Mouse (Mus musculus): ENCODE results near the gene Pate3. TPM values are rescaled to one million over a fixed set of nuclear protein-coding genes. Genes with fewer than 3 reads are reported as not detected.

The Pate3 gene
- total RNA-seq (2023): not detected

DNA sequence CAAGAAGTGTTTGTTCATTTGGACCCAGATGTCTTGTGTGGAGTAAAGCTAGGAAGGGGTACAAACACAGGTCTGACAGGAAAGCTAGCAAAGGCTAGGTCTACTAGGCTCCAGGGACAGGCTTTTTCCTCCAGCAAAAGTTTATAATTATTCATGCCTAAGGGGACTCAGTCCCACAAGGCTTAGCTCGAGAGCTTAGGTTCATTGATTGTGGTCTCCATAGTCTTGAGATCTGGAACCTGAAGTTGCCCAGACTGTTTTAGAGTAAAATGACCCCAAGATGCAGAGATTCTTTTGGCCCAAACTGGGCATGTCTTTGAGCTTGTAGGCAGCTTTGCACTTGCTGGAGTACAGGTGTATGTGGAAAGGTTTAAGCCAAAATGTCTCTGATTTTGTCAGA is at the start of gene Pate3:
TSS of gene Pate3 (minus strand) at position 101 of the 400 bp plus-strand sequence.

DNA sequence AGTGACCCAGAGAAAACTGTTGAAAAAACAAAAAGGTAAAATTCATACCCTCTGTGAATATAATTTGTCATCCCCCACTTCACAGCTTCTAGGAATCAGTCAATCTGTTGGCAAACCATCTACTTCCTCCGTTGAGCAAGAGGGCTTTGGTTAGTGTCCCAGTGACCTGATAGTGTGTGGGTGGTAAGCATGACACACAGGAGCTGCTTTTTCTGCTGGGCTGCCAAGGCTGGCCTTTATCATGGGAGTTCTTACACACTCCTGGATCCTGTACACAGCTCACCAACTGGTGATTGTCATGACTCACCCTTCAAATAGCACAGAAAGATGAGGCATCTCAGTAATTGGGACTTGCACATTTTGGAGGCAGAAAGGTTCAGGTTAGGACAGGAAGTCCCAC is 39.0 kb upstream of the Pate3 start, which contains the start of gene Pate1:
TSS of gene Pate1 (minus strand) at position 378 of the 400 bp plus-strand sequence.

DNA sequence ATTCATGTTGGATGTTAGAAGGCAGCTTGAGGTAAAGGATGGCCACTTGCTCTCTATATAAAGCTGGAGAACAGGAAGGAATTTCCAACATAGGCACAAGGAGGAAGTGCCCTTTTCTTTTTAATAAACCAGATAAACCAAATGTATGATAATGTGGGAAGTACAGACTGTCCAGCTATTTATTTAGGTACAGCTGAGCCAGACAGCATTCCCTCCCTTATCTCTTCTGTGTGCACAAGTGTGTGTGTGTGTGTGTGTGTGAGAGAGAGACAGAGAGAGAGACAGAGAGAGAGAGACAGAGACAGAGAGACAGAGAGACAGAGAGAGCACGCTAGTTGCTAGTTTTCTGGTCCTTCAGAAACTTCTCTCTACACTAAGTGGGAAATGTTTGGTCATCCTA is 36.2 kb downstream of the Pate3 start, which contains the start of gene Pate4:
TSS of gene Pate4 (minus strand) at position 101 of the 400 bp plus-strand sequence.

Other genes starting within 250 kb of the Pate3 start
- under 1 TPM; 0.57 to 0.73 TPM for gene Cdon, start 227.1 kb downstream of the Pate3 start, total RNA-seq (2023)
- not detected for gene Gm1113, start 129.9 kb downstream of the Pate3 start, total RNA-seq (2023)
- under 1 TPM; 0.11 to 0.13 TPM for gene Ddx25, start 89.7 kb downstream of the Pate3 start, total RNA-seq (2023)
- 1 to 10 TPM; 3.0 to 4.4 TPM for gene Pus3, start 89.6 kb downstream of the Pate3 start, total RNA-seq (2023)
- gene Pate2, start 77.9 kb downstream of the Pate3 start, total RNA-seq (2023): not detected
- gene Hyls1, start 77.8 kb downstream of the Pate3 start, total RNA-seq (2023): 1 to 10 TPM; 6.7 to 8.3 TPM
- not detected for gene Pate4, start 36.3 kb downstream of the Pate3 start, total RNA-seq (2023)
- not detected for gene Pate1, start 39.2 kb upstream of the Pate3 start, total RNA-seq (2023)
- not detected for gene Gm17677, start 92.8 kb upstream of the Pate3 start, total RNA-seq (2023)
- gene Gm17727, start 129.9 kb upstream of the Pate3 start, total RNA-seq (2023): not detected
- gene Gm27235, start 141.9 kb upstream of the Pate3 start, total RNA-seq (2023): not detected
- not detected for gene D730048I06Rik, start 141.9 kb upstream of the Pate3 start, total RNA-seq (2023)
- not detected for gene 9230110F15Rik, start 195.9 kb upstream of the Pate3 start, total RNA-seq (2023)

All from neutrophil, adult 59 days (primary cell).